In the genomic region with DNA sequence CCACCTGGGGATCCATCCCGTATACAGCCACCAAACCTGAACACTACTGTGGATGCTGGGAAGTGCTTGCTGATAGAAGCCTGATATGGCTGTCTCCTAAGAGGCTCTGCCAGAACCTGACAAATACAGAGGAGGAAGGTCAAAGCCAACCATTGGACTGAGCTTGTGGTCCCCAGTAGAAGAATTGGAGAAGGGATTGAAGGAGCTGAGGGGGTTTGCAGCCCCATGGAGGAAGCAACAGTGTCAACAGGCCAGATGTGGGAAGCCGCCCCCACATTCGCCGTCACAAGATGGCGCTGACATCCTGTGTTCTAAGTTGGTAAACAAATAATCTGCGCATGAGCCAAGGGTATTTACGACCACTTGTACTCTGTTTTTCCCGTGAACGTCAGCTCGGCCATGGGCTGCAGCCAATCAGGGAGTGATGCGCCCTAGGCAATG, we compare ENCODE assay signal across 8 mouse cellular contexts. TPM values are rescaled to one million over a fixed set of nuclear protein-coding genes. Genes with fewer than 3 reads are reported as not detected.
DNase-seq lines count a peak whose midpoint lies in the region; ATAC-seq and TF ChIP-seq lines count a peak whose summit lies in the region.
"Not testable (repeated sequence)": the region's sequence is repeated elsewhere in the genome, so short reads cannot be mapped to it uniquely, and the experiment has no call there.

No protein-coding gene starts in this region.

- 33% methylated on average over 6 of the region's 11 CpGs for WGBS in forebrain, embryonic 15.5 days
- 37% methylated on average over 5 of the region's 11 CpGs for WGBS in kidney, embryonic 15.5 days
- 48% methylated on average over 5 of the region's 11 CpGs for WGBS in liver, embryonic 14.5 days (ENCODE audit: insufficient replicate concordance)
- 49% methylated on average over 6 of the region's 11 CpGs for WGBS in midbrain, embryonic 13.5 days

- not testable (repeated sequence) for H3K27ac ChIP-seq in forebrain, embryonic 15.5 days (replicated peaks)
- peak overlapping the region; percentile 61; the same call in 1 of the 2 replicates for H3K27ac ChIP-seq in kidney, embryonic 15.5 days
- peak overlapping the region; percentile 60 for H3K27ac ChIP-seq in liver, embryonic 14.5 days
- H3K27ac ChIP-seq in midbrain, embryonic 13.5 days, result peak overlapping the region; percentile 39; the same call in 1 of the 2 replicates

- H3K4me3 ChIP-seq in forebrain, embryonic 15.5 days, result 0 out of 2 replicates have a peak overlapping the region, but pooled peaks have one; percentile 13
- peak overlapping the region; percentile 24 for H3K4me3 ChIP-seq in kidney, embryonic 15.5 days (replicated peaks)
- peak overlapping the region; percentile 32 to 41 for H3K4me3 ChIP-seq in liver, embryonic 14.5 days (ENCODE audit: insufficient read depth in 1 of 2, low read depth in 2 of 2, low read length in 2 of 2)
- H3K4me3 ChIP-seq in midbrain, embryonic 13.5 days (replicated peaks), result 0 out of 2 replicates have a peak overlapping the region, but pooled peaks have one; percentile 2

- peak; percentile 26 to 45 for DNase-seq in CD8-positive naive resting alpha-beta T cell, adult 2 months (ENCODE audit: low read depth in 2 of 2, low spot score in 2 of 2)
- peak; percentile 9 for DNase-seq in cerebellum, adult 8-10 months
- peak; percentile 26 for DNase-seq in heart, postnatal 4 days
- peak in 1 of 3 experiments; percentile 20 for DNase-seq in liver, embryonic 14.5 days (ENCODE audit: low read depth in 3 of 3, low spot score in 3 of 3)
- DNase-seq in splenic B cell, adult 2 months (ENCODE audit: low read depth, low spot score), result peak; percentile 65

- not testable (repeated sequence) for H3K9ac ChIP-seq in forebrain, embryonic 15.5 days (replicated peaks); midbrain, embryonic 13.5 days (replicated peaks)
- H3K9ac ChIP-seq in kidney, embryonic 15.5 days, result 0 out of 2 replicates have a peak overlapping the region, but pooled peaks have one; percentile 26
- peak overlapping the region; percentile 68 for H3K9ac ChIP-seq in liver, embryonic 14.5 days (replicated peaks)

- TF ChIP-seq CTCF in liver, embryonic 14.5 days (IDR thresholded peaks at IDR 0.05; ENCODE audit: low read depth), result peak; percentile 30; the same call in 1 of the 2 replicates

- not testable (repeated sequence) for TF ChIP-seq EP300 in liver, embryonic 14.5 days (IDR thresholded peaks at IDR 0.05; ENCODE audit: low read depth)

- peak overlapping the region; percentile 33 for H3K4me2 ChIP-seq in forebrain, embryonic 15.5 days (replicated peaks)
- H3K4me2 ChIP-seq in kidney, embryonic 15.5 days, result peak overlapping the region; percentile 48
- peak overlapping the region; percentile 56 for H3K4me2 ChIP-seq in liver, embryonic 14.5 days (ENCODE audit: low read depth)
- peak overlapping the region; percentile 35 for H3K4me2 ChIP-seq in midbrain, embryonic 13.5 days (replicated peaks)

- H3K4me1 ChIP-seq in forebrain, embryonic 15.5 days; kidney, embryonic 15.5 days; liver, embryonic 14.5 days (replicated peaks; ENCODE audit: control insufficient read depth in 2 of 2, insufficient read depth in 2 of 2, low read length in 1 of 2); midbrain, embryonic 13.5 days (replicated peaks): not testable (repeated sequence)

- not testable (repeated sequence) for H3K9me3 ChIP-seq in forebrain, embryonic 15.5 days; kidney, embryonic 15.5 days (replicated peaks); liver, embryonic 14.5 days (ENCODE audit: control insufficient read depth, low read length); midbrain, embryonic 13.5 days

- H3K27me3 ChIP-seq in forebrain, embryonic 15.5 days; kidney, embryonic 15.5 days; liver, embryonic 14.5 days (ENCODE audit: control insufficient read depth, insufficient read depth, low read length); midbrain, embryonic 13.5 days; splenic B cell, adult 2 months (ENCODE audit: control insufficient read depth, insufficient read depth, low read length, poor library complexity, severe bottlenecking): not testable (repeated sequence)

- ATAC-seq in forebrain, embryonic 15.5 days (replicated peaks), result peak; percentile 68
- ATAC-seq in kidney, embryonic 15.5 days (replicated peaks; ENCODE audit: low FRiP score), result peak; percentile 52; the same call in 1 of the 2 replicates
- peak; percentile 89 for ATAC-seq in liver, embryonic 14.5 days (ENCODE audit: insufficient read depth)
- ATAC-seq in midbrain, embryonic 13.5 days, result peak; percentile 84

- H3K36me3 ChIP-seq in forebrain, embryonic 15.5 days; kidney, embryonic 15.5 days; liver, embryonic 14.5 days (replicated peaks; ENCODE audit: control insufficient read depth, insufficient read depth, low read depth); midbrain, embryonic 13.5 days; splenic B cell, adult 2 months (ENCODE audit: control insufficient read depth, insufficient read depth, low read length, poor library complexity, severe bottlenecking): not testable (repeated sequence)

RNA-seq across cellular contexts. Expression of gene Tfpi, which starts 28.4 kb away (rescaled TPM):
- 9.7 and 10.7 TPM in 2 replicates for polyA plus RNA-seq in forebrain, embryonic 15.5 days (2015; fragmentation: Nextera tagmentation; extraction: Ambion mirVana)
- total RNA-seq in heart, postnatal 4 days (2021), result 10 to 100 TPM; 62.0 to 64.4 TPM
- polyA plus RNA-seq in kidney, embryonic 15.5 days (2015; fragmentation: Nextera tagmentation; extraction: Ambion mirVana), result 34.6 and 38.2 TPM in 2 replicates
- polyA plus RNA-seq in liver, embryonic 14.5 days (2012; rRNA removed), result 6.3 and 10.4 TPM in 2 replicates
- polyA plus RNA-seq in liver, embryonic 14.5 days (2014; fragmentation: Nextera tagmentation; extraction: Ambion mirVana), result 15.1 and 15.9 TPM in 2 replicates
- 13.6 and 15.0 TPM in 2 replicates for polyA plus RNA-seq in midbrain, embryonic 13.5 days (2015; fragmentation: Nextera tagmentation; extraction: Ambion mirVana)
